12 mouse cellular contexts compared by ENCODE assay signal in the genomic region with DNA sequence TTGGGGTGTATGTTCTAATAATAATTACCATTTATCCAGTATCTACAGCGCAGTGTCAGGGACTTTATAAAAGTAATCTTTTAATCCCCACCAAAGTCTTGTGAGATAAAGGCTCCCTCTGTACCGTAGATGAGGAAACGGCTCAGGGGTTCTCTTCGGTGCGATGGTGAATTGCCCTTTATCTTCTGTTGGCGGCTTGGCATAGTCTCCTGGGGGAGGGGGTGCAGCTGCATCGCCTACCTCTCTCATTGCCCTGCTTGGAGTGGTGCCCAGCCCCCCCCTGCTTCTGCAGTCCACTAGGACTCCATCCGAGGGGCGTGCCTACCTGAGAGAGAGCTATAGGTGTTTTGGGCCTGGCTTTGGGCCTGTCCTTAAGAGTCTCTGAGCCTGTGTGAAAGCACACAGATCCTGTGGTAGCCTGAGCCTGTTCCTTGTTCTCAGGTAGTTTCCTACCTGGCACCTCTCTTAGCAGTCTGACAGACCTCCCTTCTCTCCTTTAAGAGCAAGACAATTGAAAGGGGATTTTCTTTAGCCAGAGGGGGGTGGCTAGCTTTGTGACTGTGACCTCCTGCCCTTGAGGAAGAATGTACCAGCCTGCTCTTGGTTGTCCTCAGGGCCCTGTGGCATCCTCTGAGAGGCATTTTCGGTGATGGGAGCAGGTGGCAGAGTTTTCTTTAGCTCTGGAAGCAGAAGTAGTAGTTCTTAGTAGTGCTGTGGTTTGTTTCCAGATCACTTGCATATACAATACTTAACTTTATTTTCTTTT. TPM values are rescaled to one million over a fixed set of nuclear protein-coding genes. Genes with fewer than 3 reads are reported as not detected.
DNase-seq lines count a peak whose midpoint lies in the region; ATAC-seq and TF ChIP-seq lines count a peak whose summit lies in the region.
"Had no signal": no experiment of that assay in that cellular context is flagged by ENCODE, and none has a peak within 500 bp of the region (broad histone marks: within the 10 kb centered on the region; RNA-seq: fewer than 3 reads in every experiment).

No protein-coding gene starts in this region.

- TF ChIP-seq CTCF in layer of hippocampus, adult 2 months (conservative IDR thresholded peaks at IDR 0.05): no peak

- no peak for DNase-seq in embryonic facial prominence, embryonic 10.5 days (ENCODE audit: low spot score)
- no peak for DNase-seq in layer of hippocampus, adult 2 months (ENCODE audit: low spot score in 2 of 2)
- DNase-seq in layer of hippocampus, adult 18-20 months (ENCODE audit: low spot score in 2 of 2): no peak
- DNase-seq in A20 (ENCODE audit: low read depth, low spot score): peak; percentile 52
- peak; percentile 42 to 66 for DNase-seq in cerebellum, postnatal 14 days
- no peak for DNase-seq in kidney, adult 8-10 months
- DNase-seq: gastrocnemius, postnatal 14 days; kidney, adult 11 months; right cerebral cortex, adult 18-20 months; thymus, adult 18-20 months had no signal

- no peaks in the 10 kb centered on the region for H3K27me3 ChIP-seq in embryonic facial prominence, embryonic 13.5 days
- no peaks in the 10 kb centered on the region for H3K27me3 ChIP-seq in embryonic facial prominence, embryonic 10.5 days (replicated peaks; ENCODE audit: low read depth, poor library complexity, severe bottlenecking)
- H3K27me3 ChIP-seq in kidney, embryonic 15.5 days: no peaks in the 10 kb centered on the region

- ATAC-seq in embryonic facial prominence, embryonic 13.5 days (ENCODE audit: insufficient number of reproducible peaks, insufficient read depth, low FRiP score, low TSS enrichment, low read depth): no peak
- ATAC-seq in kidney, embryonic 15.5 days (replicated peaks; ENCODE audit: low FRiP score): no peak

- H3K9me3 ChIP-seq in embryonic facial prominence, embryonic 13.5 days: no peaks in the 10 kb centered on the region
- no peaks in the 10 kb centered on the region for H3K9me3 ChIP-seq in embryonic facial prominence, embryonic 10.5 days
- no peaks in the 10 kb centered on the region for H3K9me3 ChIP-seq in kidney, embryonic 15.5 days (replicated peaks)

- peaks cover 92% of the 10 kb centered on the region for H3K4me1 ChIP-seq in embryonic facial prominence, embryonic 13.5 days
- peaks cover 87% of the 10 kb centered on the region for H3K4me1 ChIP-seq in embryonic facial prominence, embryonic 10.5 days
- H3K4me1 ChIP-seq in kidney, embryonic 15.5 days: peaks cover 78% of the 10 kb centered on the region

- peak overlapping the region; percentile 44; the same call in 1 of the 2 replicates for H3K9ac ChIP-seq in embryonic facial prominence, embryonic 13.5 days
- H3K9ac ChIP-seq in kidney, embryonic 15.5 days: no peak overlapping the region

- peaks cover 8% of the 10 kb centered on the region for H3K36me3 ChIP-seq in embryonic facial prominence, embryonic 13.5 days
- peaks cover 18% of the 10 kb centered on the region for H3K36me3 ChIP-seq in embryonic facial prominence, embryonic 10.5 days (replicated peaks)
- no peaks in the 10 kb centered on the region; the same call in 1 of the 2 replicates for H3K36me3 ChIP-seq in kidney, embryonic 15.5 days

- H3K4me3 ChIP-seq in embryonic facial prominence, embryonic 13.5 days: no peak overlapping the region
- no peak overlapping the region for H3K4me3 ChIP-seq in embryonic facial prominence, embryonic 10.5 days
- no peak overlapping the region for H3K4me3 ChIP-seq in layer of hippocampus, adult 2 months
- H3K4me3 ChIP-seq in kidney, embryonic 15.5 days (replicated peaks): no peak overlapping the region

- H3K27ac ChIP-seq in embryonic facial prominence, embryonic 13.5 days: no peak overlapping the region
- no peak overlapping the region for H3K27ac ChIP-seq in embryonic facial prominence, embryonic 10.5 days (replicated peaks)
- H3K27ac ChIP-seq in layer of hippocampus, adult 2 months: peak overlapping the region; percentile 46; the same call in 1 of the 2 replicates
- no peak overlapping the region for H3K27ac ChIP-seq in kidney, embryonic 15.5 days

- WGBS in embryonic facial prominence, embryonic 13.5 days: 59% methylated on average over 10 of the region's 10 CpGs
- WGBS in embryonic facial prominence, embryonic 10.5 days: 67% methylated on average over 10 of the region's 10 CpGs
- 83% methylated on average over 10 of the region's 10 CpGs for WGBS in kidney, embryonic 15.5 days

- no peak overlapping the region for H3K4me2 ChIP-seq in embryonic facial prominence, embryonic 13.5 days
- H3K4me2 ChIP-seq in kidney, embryonic 15.5 days: no peak overlapping the region

RNA-seq across cellular contexts. Expression of a gene that starts 6.5 kb away (rescaled TPM):
- polyA plus RNA-seq in embryonic facial prominence, embryonic 13.5 days (2015; fragmentation: Nextera tagmentation; extraction: Ambion mirVana): 8.6 and 9.4 TPM in 2 replicates
- 8.6 and 9.0 TPM in 2 replicates for polyA plus RNA-seq in embryonic facial prominence, embryonic 10.5 days (2016; fragmentation: Nextera tagmentation; extraction: Ambion mirVana)
- total RNA-seq in layer of hippocampus, adult 2 months (2021): 10 to 100 TPM; 59.1 to 63.4 TPM
- total RNA-seq in layer of hippocampus, adult 18-20 months (2021): 10 to 100 TPM; 62.2 to 62.9 TPM
- polyA plus RNA-seq in kidney, embryonic 15.5 days (2015; fragmentation: Nextera tagmentation; extraction: Ambion mirVana): 7.5 and 8.3 TPM in 2 replicates

RNA-seq across cellular contexts. Expression of a gene that starts 22.7 kb away (rescaled TPM):
- polyA plus RNA-seq in embryonic facial prominence, embryonic 13.5 days (2015; fragmentation: Nextera tagmentation; extraction: Ambion mirVana): 13.9 and 14.3 TPM in 2 replicates
- polyA plus RNA-seq in embryonic facial prominence, embryonic 10.5 days (2016; fragmentation: Nextera tagmentation; extraction: Ambion mirVana): 17.2 and 17.7 TPM in 2 replicates
- 10 to 100 TPM; 78.8 to 82.5 TPM for total RNA-seq in layer of hippocampus, adult 2 months (2021)
- total RNA-seq in layer of hippocampus, adult 18-20 months (2021): 10 to 100 TPM; 79.6 to 83.1 TPM
- polyA plus RNA-seq in kidney, embryonic 15.5 days (2015; fragmentation: Nextera tagmentation; extraction: Ambion mirVana): 12.0 and 13.1 TPM in 2 replicates

Comparison
In these comparisons a context has a peak if more than half of its experiments do, and no peak if none do; other contexts are left out.
1. DNase-seq: peak in A20 (single experiment) and cerebellum, postnatal 14 days (2 of 2); none in embryonic facial prominence, embryonic 10.5 days (single experiment), layer of hippocampus, adult 2 months (0 of 2), layer of hippocampus, adult 18-20 months (0 of 2) and kidney, adult 8-10 months (0 of 2).